ENCODE assay signal across 7 mouse cellular contexts in genomic region chr17:7946053-7946627, GRCm38 (mm10). TPM values are rescaled to one million over a fixed set of nuclear protein-coding genes. Genes with fewer than 3 reads are reported as not detected.
A peak's percentile ranks its signal among the peaks of the same experiment; 100 is the strongest.
DNase-seq lines count a peak whose midpoint lies in the region; ATAC-seq and TF ChIP-seq lines count a peak whose summit lies in the region.
"Not testable (repeated sequence)": the region's sequence is repeated elsewhere in the genome, so short reads cannot be mapped to it uniquely, and the experiment has no call there.

No protein-coding gene starts in this region.

- not testable (repeated sequence) for H3K9me3 ChIP-seq in erythroblast, embryonic 14.5 days (ENCODE audit: control insufficient read depth, low read length); heart, embryonic 10.5 days; hindbrain, postnatal 0 days (ENCODE audit: low read length); limb, embryonic 13.5 days; lung, postnatal 0 days (ENCODE audit: low read length)

- peak overlapping the region; percentile 65 for H3K4me3 ChIP-seq in erythroblast, embryonic 14.5 days (replicated peaks)
- H3K4me3 ChIP-seq in heart, embryonic 10.5 days = peak overlapping the region; percentile 62
- H3K4me3 ChIP-seq in hindbrain, postnatal 0 days (ENCODE audit: low read length) = peak overlapping the region; percentile 43
- H3K4me3 ChIP-seq in limb, embryonic 13.5 days = peak overlapping the region; percentile 55
- peak overlapping the region; percentile 47 for H3K4me3 ChIP-seq in lung, postnatal 0 days (ENCODE audit: low read depth, low read length)
- H3K4me3 ChIP-seq in myocyte = peak overlapping the region; percentile 44

- peak overlapping the region; percentile 50; the same call in 1 of the 2 replicates for H3K9ac ChIP-seq in hindbrain, postnatal 0 days (replicated peaks; ENCODE audit: low read length)
- peak overlapping the region; percentile 68 for H3K9ac ChIP-seq in limb, embryonic 13.5 days
- peak overlapping the region; percentile 51; the same call in 1 of the 2 replicates for H3K9ac ChIP-seq in lung, postnatal 0 days (replicated peaks; ENCODE audit: low read depth)

- 0% methylated on average over 19 of the region's 27 CpGs for WGBS in heart, embryonic 10.5 days
- 3% methylated on average over 10 of the region's 27 CpGs for WGBS in hindbrain, postnatal 0 days
- 0% methylated on average over 20 of the region's 27 CpGs for WGBS in limb, embryonic 13.5 days
- WGBS in lung, postnatal 0 days = 0% methylated on average over 16 of the region's 27 CpGs

- peak overlapping the region; percentile 59 for H3K4me2 ChIP-seq in hindbrain, postnatal 0 days (ENCODE audit: low read depth, low read length)
- H3K4me2 ChIP-seq in limb, embryonic 13.5 days (replicated peaks) = peak overlapping the region; percentile 64
- H3K4me2 ChIP-seq in lung, postnatal 0 days (replicated peaks; ENCODE audit: low read depth, low read length) = peak overlapping the region; percentile 47
- H3K4me2 ChIP-seq in myocyte (ENCODE audit: low read depth) = peak overlapping the region; percentile 62

- TF ChIP-seq POLR2A in myocyte (IDR thresholded peaks at IDR 0.05; ENCODE audit: insufficient read length, low read depth) = not testable (repeated sequence)

- CTCF ChIA-PET in Patski (lab: Charles Lee) = interaction anchor here (0.6 kb wide), 2 partner anchors 1054 to 1086 kb away, joined by 3 read pairs; no protein-coding TSS in a partner anchor

- not testable (repeated sequence) for H3K27me3 ChIP-seq in Patski; erythroblast, embryonic 14.5 days (ENCODE audit: control insufficient read depth); heart, embryonic 10.5 days (ENCODE audit: insufficient read depth, poor library complexity, severe bottlenecking); hindbrain, postnatal 0 days (ENCODE audit: insufficient read depth, low read length); limb, embryonic 13.5 days; lung, postnatal 0 days (replicated peaks; ENCODE audit: insufficient read depth, low read length); myocyte (ENCODE audit: control insufficient read depth, insufficient read depth, insufficient read length)

- DNase-seq in Patski (ENCODE audit: low read depth, low spot score); heart, embryonic 10.5 days (ENCODE audit: low spot score); hindbrain, postnatal 0 days (ENCODE audit: low spot score); lung, postnatal 0 days (ENCODE audit: low spot score): not testable (repeated sequence)

- H3K36me3 ChIP-seq in erythroblast, embryonic 14.5 days (ENCODE audit: control insufficient read depth); heart, embryonic 10.5 days; hindbrain, postnatal 0 days (ENCODE audit: insufficient read depth, low read length); limb, embryonic 13.5 days; lung, postnatal 0 days (ENCODE audit: insufficient read depth, low read length); myocyte (ENCODE audit: control insufficient read depth, insufficient read depth): not testable (repeated sequence)

- peak overlapping the region; percentile 84 for H3ac ChIP-seq in myocyte (ENCODE audit: control insufficient read depth, insufficient read length)

- in situ Hi-C loops in Patski (cut with MboI; ENCODE audit: low pct_unique_long_range_greater_than_20kb) = loop anchor here (10.0 kb wide), 1 partner anchor 1001 kb away; the partner anchor contains the start of gene Rsph3b

- peak; percentile 1 for ATAC-seq in Patski
- peak; percentile 83 for ATAC-seq in hindbrain, postnatal 0 days
- peak; percentile 52; the same call in 1 of the 2 replicates for ATAC-seq in limb, embryonic 13.5 days (ENCODE audit: low FRiP score, low read depth)
- ATAC-seq in lung, postnatal 0 days = not testable (repeated sequence)

- peaks cover 11% of the 10 kb centered on the region for H3K4me1 ChIP-seq in erythroblast, embryonic 14.5 days (ENCODE audit: control insufficient read depth)
- not testable (repeated sequence) for H3K4me1 ChIP-seq in heart, embryonic 10.5 days; hindbrain, postnatal 0 days (ENCODE audit: insufficient read depth, low read length); limb, embryonic 13.5 days; lung, postnatal 0 days (ENCODE audit: insufficient read depth, low read depth, low read length)

- POLR2A ChIA-PET in Patski (lab: Charles Lee) = interaction anchor here (0.7 kb wide), 1 partner anchor 998 kb away, joined by 4 read pairs; the partner anchor contains the start of gene Rsph3b

- not testable (repeated sequence) for TF ChIP-seq CTCF in Patski (IDR thresholded peaks at IDR 0.05); hindbrain, postnatal 0 days (IDR thresholded peaks at IDR 0.05; ENCODE audit: low read depth); lung, postnatal 0 days (IDR thresholded peaks at IDR 0.05)

- H3K79me2 ChIP-seq in myocyte (ENCODE audit: control insufficient read depth, insufficient read depth) = not testable (repeated sequence)

- not testable (repeated sequence) for TF ChIP-seq EP300 in lung, postnatal 0 days (IDR thresholded peaks at IDR 0.05)

- H3K27ac ChIP-seq in heart, embryonic 10.5 days = 0 out of 2 replicates have a peak overlapping the region, but pooled peaks have one; percentile 88
- peak overlapping the region; percentile 86 for H3K27ac ChIP-seq in hindbrain, postnatal 0 days
- H3K27ac ChIP-seq in limb, embryonic 13.5 days = peak overlapping the region; percentile 44; the same call in 1 of the 2 replicates
- H3K27ac ChIP-seq in lung, postnatal 0 days (ENCODE audit: low read length) = peak overlapping the region; percentile 82; the same call in 1 of the 2 replicates

RNA-seq across cellular contexts. Expression of gene Rsph3a, which starts 0.7 kb away (rescaled TPM):
- polyA plus RNA-seq in Patski (2021) (15.9 TPM), myocyte (2012; fragmentation: generic; extraction: Trizol) (53.7 TPM)
- polyA plus RNA-seq in erythroblast, embryonic 14.5 days (2012) = 2.4 and 3.8 TPM in 2 replicates
- 47.9 and 56.7 TPM in 2 replicates for polyA plus RNA-seq in heart, embryonic 10.5 days (2016; fragmentation: Nextera tagmentation; extraction: Ambion mirVana)
- total RNA-seq in hindbrain, postnatal 0 days (2014; rRNA removed) = 38.7 and 65.3 TPM in 2 replicates
- 64.7 and 67.4 TPM in 2 replicates for polyA plus RNA-seq in hindbrain, postnatal 0 days (2015; fragmentation: Nextera tagmentation; extraction: Ambion mirVana)
- 55.0 and 55.9 TPM in 2 replicates for polyA plus RNA-seq in limb, embryonic 13.5 days (2015; fragmentation: Nextera tagmentation; extraction: Ambion mirVana)
- 58.1 and 60.5 TPM in 2 replicates for polyA plus RNA-seq in lung, postnatal 0 days (2015; fragmentation: Nextera tagmentation; extraction: Ambion mirVana)

RNA-seq across cellular contexts. Expression of gene Tagap, which starts 20.3 kb away (rescaled TPM):
- polyA plus RNA-seq in Patski (2021) (3.5 TPM), myocyte (2012; fragmentation: generic; extraction: Trizol) (1.0 TPM)
- polyA plus RNA-seq in erythroblast, embryonic 14.5 days (2012) = 0.02 TPM in 1 of 2 replicates, not detected in the other
- 0.11 and 0.35 TPM in 2 replicates for polyA plus RNA-seq in heart, embryonic 10.5 days (2016; fragmentation: Nextera tagmentation; extraction: Ambion mirVana)
- 1.4 TPM in 2 replicates for total RNA-seq in hindbrain, postnatal 0 days (2014; rRNA removed)
- 0.33 and 0.37 TPM in 2 replicates for polyA plus RNA-seq in hindbrain, postnatal 0 days (2015; fragmentation: Nextera tagmentation; extraction: Ambion mirVana)
- polyA plus RNA-seq in limb, embryonic 13.5 days (2015; fragmentation: Nextera tagmentation; extraction: Ambion mirVana) = 0.46 and 0.64 TPM in 2 replicates
- 1.3 and 1.4 TPM in 2 replicates for polyA plus RNA-seq in lung, postnatal 0 days (2015; fragmentation: Nextera tagmentation; extraction: Ambion mirVana)
